Mouse (Mus musculus): ENCODE measurements around the gene Olfr1252. TPM values are rescaled to one million over a fixed set of nuclear protein-coding genes. Genes with fewer than 3 reads are reported as not detected.

Gene Olfr1252
- polyA plus RNA-seq (2015; fragmentation: Nextera tagmentation; extraction: Ambion mirVana) = not detected in 2 replicates

GRCm38 (mm10) chr2:89724912-89725311 is at the start of gene Olfr1252:
Gene Olfr1252, minus strand, starts transcription at chr2:89725012.

DNA sequence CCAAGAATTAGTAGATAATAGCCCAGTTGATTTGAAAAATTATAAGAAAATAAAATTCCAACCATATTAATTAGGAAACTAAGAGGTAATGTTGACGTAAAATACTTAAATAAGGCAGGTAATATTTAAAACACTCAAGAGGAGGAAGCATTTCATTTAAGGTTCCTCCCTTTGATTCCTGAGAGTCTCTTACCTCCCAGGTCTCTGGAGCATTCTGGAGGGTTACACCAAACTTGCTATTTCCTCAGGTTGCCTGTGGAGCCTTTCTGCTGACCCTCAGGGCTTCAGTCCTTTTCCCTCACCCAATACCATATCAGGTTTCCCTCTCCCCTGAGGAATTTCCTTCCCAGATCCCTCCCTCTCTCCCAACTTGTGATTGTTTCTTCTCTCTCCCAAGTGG is 32.2 kb upstream of the Olfr1252 start, which contains the start of gene Olfr1253:
Gene Olfr1253, minus strand, starts transcription at position 101 of the 400 bp plus-strand sequence.

GRCm38 (mm10) chr2:89671836-89672235 is 53.0 kb downstream of the Olfr1252 start, which contains the start of gene Olfr1251:
Gene Olfr1251, minus strand, starts transcription at chr2:89671936.

Other genes starting within 250 kb of the Olfr1252 start
- gene Olfr1241, start 237.9 kb downstream of the Olfr1252 start, polyA plus RNA-seq (2015; fragmentation: Nextera tagmentation; extraction: Ambion mirVana) = not detected in 2 replicates
- not detected in 2 replicates for gene Olfr1242, start 226.7 kb downstream of the Olfr1252 start, polyA plus RNA-seq (2015; fragmentation: Nextera tagmentation; extraction: Ambion mirVana)
- not detected in 2 replicates for gene Olfr1243, start 193.5 kb downstream of the Olfr1252 start, polyA plus RNA-seq (2015; fragmentation: Nextera tagmentation; extraction: Ambion mirVana)
- not detected in 2 replicates for gene Olfr1245, start 146.6 kb downstream of the Olfr1252 start, polyA plus RNA-seq (2015; fragmentation: Nextera tagmentation; extraction: Ambion mirVana)
- not detected in 2 replicates for gene Olfr1246, start 131.9 kb downstream of the Olfr1252 start, polyA plus RNA-seq (2015; fragmentation: Nextera tagmentation; extraction: Ambion mirVana)
- gene Olfr1247, start 110.9 kb downstream of the Olfr1252 start, polyA plus RNA-seq (2015; fragmentation: Nextera tagmentation; extraction: Ambion mirVana) = not detected in 2 replicates
- gene Olfr1248, start 106.8 kb downstream of the Olfr1252 start, polyA plus RNA-seq (2015; fragmentation: Nextera tagmentation; extraction: Ambion mirVana) = not detected in 2 replicates
- gene Olfr1249, start 90.0 kb downstream of the Olfr1252 start, polyA plus RNA-seq (2015; fragmentation: Nextera tagmentation; extraction: Ambion mirVana) = not detected in 2 replicates
- gene Olfr1250, start 63.5 kb downstream of the Olfr1252 start, polyA plus RNA-seq (2015; fragmentation: Nextera tagmentation; extraction: Ambion mirVana) = not detected in 2 replicates
- gene Olfr1251, start 53.1 kb downstream of the Olfr1252 start, polyA plus RNA-seq (2015; fragmentation: Nextera tagmentation; extraction: Ambion mirVana) = not detected in 2 replicates
- not detected in 2 replicates for gene Olfr1253, start 32.1 kb upstream of the Olfr1252 start, polyA plus RNA-seq (2015; fragmentation: Nextera tagmentation; extraction: Ambion mirVana)
- not detected in 2 replicates for gene Olfr1254, start 68.6 kb upstream of the Olfr1252 start, polyA plus RNA-seq (2015; fragmentation: Nextera tagmentation; extraction: Ambion mirVana)
- not detected in 2 replicates for gene Olfr1255, start 87.0 kb upstream of the Olfr1252 start, polyA plus RNA-seq (2015; fragmentation: Nextera tagmentation; extraction: Ambion mirVana)
- gene Olfr1256, start 116.5 kb upstream of the Olfr1252 start, polyA plus RNA-seq (2015; fragmentation: Nextera tagmentation; extraction: Ambion mirVana) = not detected in 2 replicates
- gene Olfr48, start 123.2 kb upstream of the Olfr1252 start, polyA plus RNA-seq (2015; fragmentation: Nextera tagmentation; extraction: Ambion mirVana) = not detected in 2 replicates
- not detected in 2 replicates for gene Olfr1257, start 153.4 kb upstream of the Olfr1252 start, polyA plus RNA-seq (2015; fragmentation: Nextera tagmentation; extraction: Ambion mirVana)
- not detected in 2 replicates for gene Olfr1258, start 202.3 kb upstream of the Olfr1252 start, polyA plus RNA-seq (2015; fragmentation: Nextera tagmentation; extraction: Ambion mirVana)
- not detected in 2 replicates for gene Olfr1259, start 223.7 kb upstream of the Olfr1252 start, polyA plus RNA-seq (2015; fragmentation: Nextera tagmentation; extraction: Ambion mirVana)
- gene Olfr1260, start 249.3 kb upstream of the Olfr1252 start, polyA plus RNA-seq (2015; fragmentation: Nextera tagmentation; extraction: Ambion mirVana) = not detected in 2 replicates